Comparison of ENCODE assay signal across 8 mouse cellular contexts in the genomic region with DNA sequence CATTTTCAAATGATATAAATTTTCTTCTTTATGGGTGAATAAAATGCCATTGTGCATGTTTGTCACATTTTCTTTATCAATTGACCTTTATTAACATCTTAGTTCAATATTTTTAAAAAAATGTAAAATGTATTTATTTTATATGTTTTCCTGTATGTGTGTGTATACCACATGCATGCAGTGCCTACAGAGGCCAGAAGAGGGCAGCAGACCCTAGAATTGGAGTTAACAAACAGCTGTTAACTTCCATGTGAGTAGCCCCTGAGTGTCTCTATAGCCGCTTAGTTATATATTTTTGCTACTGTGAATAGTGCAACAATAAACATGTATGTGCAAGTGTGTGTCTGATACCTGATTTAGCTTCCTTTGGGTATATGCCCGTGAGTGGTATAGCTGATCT. TPM values are rescaled to one million over a fixed set of nuclear protein-coding genes. Genes with fewer than 3 reads are reported as not detected.
DNase-seq lines count a peak whose midpoint lies in the region; ATAC-seq and TF ChIP-seq lines count a peak whose summit lies in the region.

No protein-coding gene starts in this region.

- 84% methylated on average over 2 of the region's 2 CpGs for WGBS in liver, embryonic 12.5 days (ENCODE audit: insufficient replicate concordance)
- WGBS in lung, embryonic 14.5 days = 86% methylated on average over 2 of the region's 2 CpGs

- no peak for ATAC-seq in liver, embryonic 12.5 days
- no peak for ATAC-seq in lung, embryonic 14.5 days (ENCODE audit: insufficient read depth)
- ATAC-seq in monocyte, adult 5-6 weeks (replicated peaks; ENCODE audit: insufficient number of reproducible peaks, low FRiP score, low TSS enrichment, poor library complexity, severe bottlenecking) = no peak

- TF ChIP-seq CTCF in lung, embryonic 14.5 days (IDR thresholded peaks at IDR 0.05; ENCODE audit: low read depth) = peak; percentile 42

- no peak overlapping the region for H3K9ac ChIP-seq in liver, embryonic 12.5 days
- no peak overlapping the region for H3K9ac ChIP-seq in lung, embryonic 14.5 days

- H3K4me1 ChIP-seq in liver, embryonic 12.5 days = no peaks in the 10 kb centered on the region
- no peaks in the 10 kb centered on the region for H3K4me1 ChIP-seq in lung, embryonic 14.5 days (ENCODE audit: insufficient read depth)

- peak; percentile 18 to 21 for DNase-seq in cerebellum, postnatal 4 days (ENCODE audit: low spot score in 2 of 2)
- no peak for DNase-seq in cerebellum, adult 9-10 months
- DNase-seq in liver = peak; percentile 34
- DNase-seq in adrenal gland, postnatal 25 days = peak; percentile 6
- DNase-seq in lung, embryonic 14.5 days = peak; percentile 38
- DNase-seq in cerebellum, adult 11 months = no peak

- H3K4me2 ChIP-seq in liver, embryonic 12.5 days = no peak overlapping the region
- no peak overlapping the region for H3K4me2 ChIP-seq in lung, embryonic 14.5 days

- H3K4me3 ChIP-seq in liver, embryonic 12.5 days = no peak overlapping the region
- H3K4me3 ChIP-seq in lung, embryonic 14.5 days (ENCODE audit: low read depth, low read length) = no peak overlapping the region

- no peak overlapping the region for H3K27ac ChIP-seq in liver, embryonic 12.5 days
- H3K27ac ChIP-seq in lung, embryonic 14.5 days (ENCODE audit: low read depth) = no peak overlapping the region

- peaks cover 59% of the 10 kb centered on the region for H3K36me3 ChIP-seq in liver, embryonic 12.5 days
- H3K36me3 ChIP-seq in lung, embryonic 14.5 days (ENCODE audit: insufficient read depth) = 0 out of 2 replicates have a peak, but pooled peaks cover 6% of the 10 kb centered on the region

- H3K9me3 ChIP-seq in liver, embryonic 12.5 days (replicated peaks) = no peaks in the 10 kb centered on the region
- H3K9me3 ChIP-seq in lung, embryonic 14.5 days (ENCODE audit: low read depth, low read length) = no peaks in the 10 kb centered on the region

- no peaks in the 10 kb centered on the region for H3K27me3 ChIP-seq in liver, embryonic 12.5 days (replicated peaks)
- no peaks in the 10 kb centered on the region for H3K27me3 ChIP-seq in lung, embryonic 14.5 days (ENCODE audit: insufficient read depth, low read length)

RNA-seq across cellular contexts. Expression of a gene that starts 25.4 kb away (rescaled TPM):
- 23.3 and 29.2 TPM in 2 replicates for polyA plus RNA-seq in liver, embryonic 12.5 days (2016; fragmentation: Nextera tagmentation; extraction: Ambion mirVana)
- 3.1 and 5.5 TPM in 2 replicates for total RNA-seq in adrenal gland, postnatal 25 days (2021)
- polyA plus RNA-seq in lung, embryonic 14.5 days (2014; fragmentation: Nextera tagmentation; extraction: Ambion mirVana) = 45.5 and 46.1 TPM in 2 replicates
- 2.0 to 3.9 TPM (median 3.9 TPM) in 3 replicates for total RNA-seq in monocyte, adult 5-6 weeks (2017)

RNA-seq across cellular contexts. Expression of a gene that starts 38.3 kb away (rescaled TPM):
- polyA plus RNA-seq in liver, embryonic 12.5 days (2016; fragmentation: Nextera tagmentation; extraction: Ambion mirVana) = 0.32 and 0.53 TPM in 2 replicates
- total RNA-seq in adrenal gland, postnatal 25 days (2021) = 216 and 250 TPM in 2 replicates
- polyA plus RNA-seq in lung, embryonic 14.5 days (2014; fragmentation: Nextera tagmentation; extraction: Ambion mirVana) = 3.7 and 4.0 TPM in 2 replicates
- not detected in 3 replicates for total RNA-seq in monocyte, adult 5-6 weeks (2017)

RNA-seq across cellular contexts. Expression of a gene that starts 56.5 kb away (rescaled TPM):
- 11.3 and 11.4 TPM in 2 replicates for polyA plus RNA-seq in liver, embryonic 12.5 days (2016; fragmentation: Nextera tagmentation; extraction: Ambion mirVana)
- 32.6 and 39.3 TPM in 2 replicates for total RNA-seq in adrenal gland, postnatal 25 days (2021)
- polyA plus RNA-seq in lung, embryonic 14.5 days (2014; fragmentation: Nextera tagmentation; extraction: Ambion mirVana) = 16.7 and 18.0 TPM in 2 replicates
- total RNA-seq in monocyte, adult 5-6 weeks (2017) = 18.0 to 30.4 TPM (median 19.6 TPM) in 3 replicates

Comparison
In these comparisons a context has a peak if more than half of its experiments do, and no peak if none do; other contexts are left out.
1. DNase-seq: peak in cerebellum, postnatal 4 days (2 of 2), liver (single experiment), adrenal gland, postnatal 25 days (single experiment) and lung, embryonic 14.5 days (single experiment); none in cerebellum, adult 9-10 months (single experiment) and cerebellum, adult 11 months (single experiment).
2. RNA of a gene that starts 38.3 kb away (total RNA-seq): 216 to 250 TPM in adrenal gland, postnatal 25 days; not detected in monocyte, adult 5-6 weeks; every median in the first group is over 100 times any median in the second.